Mouse (Mus musculus) kidney, embryonic 16.5 days (tissue): ENCODE results near the gene Csgalnact2. TPM values are rescaled to one million over a fixed set of nuclear protein-coding genes. Genes with fewer than 3 reads are reported as not detected.

Experiments used
- ATAC-seq: fragments of 200-750 bp; cut with Nextera tagmentation; 2 replicates; pipeline ENCODE4 v1.8.0; 2017; ENCODE audit warnings: moderate TSS enrichment; ENCODE audit not compliant: low FRiP score, low TSS enrichment
- H3K27ac ChIP-seq: fragments of 300-500 bp; sonication (generic); 2 replicates; pipeline ENCODE4 v1.5.1; 2014; ENCODE audit warnings: low read length
- H3K27me3 ChIP-seq: fragments of 300-500 bp; sonication (generic); 2 replicates; pipeline ENCODE4 v1.6.1; 2014; ENCODE audit warnings: low read length, control low read depth, mixed read lengths; ENCODE audit not compliant: insufficient read depth
- H3K36me3 ChIP-seq: fragments of 300-500 bp; sonication (generic); 2 replicates; pipeline ENCODE4 v1.6.1; 2014; ENCODE audit warnings: low read length, control low read depth, mixed read lengths; ENCODE audit not compliant: insufficient read depth
- H3K4me1 ChIP-seq: fragments of 300-500 bp; sonication (generic); 2 replicates; pipeline ENCODE4 v1.6.1; 2014; ENCODE audit warnings: low read length, control low read depth, mixed read lengths; ENCODE audit not compliant: insufficient read depth
- H3K4me2 ChIP-seq: fragments of 300-500 bp; sonication (generic); replicated peaks from 2 replicates; pipeline ENCODE4 v1.6.1; 2014; ENCODE audit warnings: low read depth, low read length
- H3K4me3 ChIP-seq: fragments of 300-500 bp; sonication (generic); 2 replicates; pipeline ENCODE4 v1.5.1; 2014; ENCODE audit warnings: mild to moderate bottlenecking, low read length
- H3K9ac ChIP-seq: fragments of 300-500 bp; sonication (generic); replicated peaks from 2 replicates; pipeline ENCODE4 v1.6.1; 2014; ENCODE audit warnings: low read length
- H3K9me3 ChIP-seq: fragments of 300-500 bp; sonication (generic); 2 replicates; pipeline ENCODE4 v1.6.1; 2016; ENCODE audit warnings: low read length, control low read depth
- WGBS: fragments of 180-500 bp; shearing (Covaris S2); extraction: QIAGEN DNeasy Blood & Tissue Kit; methylation state at CpG from one replicate; pipeline ENCODE4 v1.1.7; 2014; 5-methylcytosine and 5-hydroxymethylcytosine counted together
- polyA plus RNA-seq: library from polyadenylated mRNA; unstranded; fragments of >200 nt; fragmentation: Nextera tagmentation; extraction: Ambion mirVana; gene quantifications from 2 replicates; pipeline ENCODE4 v1.2.1, GENCODE M21; 2015

Gene Csgalnact2
- polyA plus RNA-seq, 1 experiment from 2014 or later: 16.4 TPM

DNA sequence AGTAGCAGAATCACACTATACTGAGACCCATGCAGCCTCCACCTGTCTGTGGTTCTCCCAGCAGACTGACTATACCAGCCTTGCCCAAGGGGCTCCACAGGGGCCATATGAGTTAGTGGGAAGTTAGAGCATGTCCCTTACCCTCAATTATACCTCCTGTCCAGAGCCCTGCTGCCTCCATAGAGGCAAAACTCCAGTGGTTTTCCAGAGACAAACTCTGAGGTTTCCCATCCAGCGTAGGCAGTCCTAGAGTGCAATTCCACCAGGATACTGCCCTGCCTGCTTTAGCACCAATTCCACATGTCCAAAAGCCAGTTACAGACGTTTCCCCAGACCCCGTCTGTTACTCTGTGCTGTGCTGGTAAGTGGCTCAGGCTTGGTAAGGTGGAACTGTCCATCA is 59.6 kb downstream of the Csgalnact2 start:
- H3K36me3 ChIP-seq: no peaks in the 10 kb centered on the region
- H3K9me3 ChIP-seq: no peaks in the 10 kb centered on the region
- peaks cover 4% of the 10 kb centered on the region; the same call in 1 of the 2 replicates for H3K4me1 ChIP-seq
- no peak for ATAC-seq
- H3K9ac ChIP-seq: no peak overlapping the region
- 66% methylated on average over 3 of the region's 3 CpGs for WGBS
- H3K4me2 ChIP-seq: no peak overlapping the region
- H3K27me3 ChIP-seq: no peaks in the 10 kb centered on the region
- H3K27ac ChIP-seq: no peak overlapping the region
- no peak overlapping the region for H3K4me3 ChIP-seq

DNA sequence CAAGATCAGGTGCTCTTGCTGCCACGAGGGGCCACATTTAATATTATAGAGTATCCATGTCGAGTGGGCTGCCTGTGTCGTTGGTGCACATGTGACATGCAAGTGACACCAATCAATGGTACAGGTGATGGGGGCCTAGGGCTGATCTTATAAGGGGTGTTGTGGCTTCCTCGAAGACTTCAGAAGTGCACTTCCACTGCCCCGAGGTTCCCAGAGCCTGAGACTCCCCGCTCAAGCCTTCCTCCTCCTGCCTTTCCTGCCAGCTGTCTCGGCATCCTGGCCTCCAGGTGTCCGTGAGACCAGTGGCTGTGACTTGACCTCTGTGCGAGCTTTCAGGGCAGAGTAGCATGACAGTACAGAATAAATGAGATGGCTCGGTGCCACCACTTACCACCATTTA is 60.2 kb downstream of the Csgalnact2 start:
- Histone ChIP-seq H3K4me2 (no peak overlapping the region), H3K9me3 (no peaks in the 10 kb centered on the region), H3K36me3 (no peaks in the 10 kb centered on the region), H3K4me3 (no peak overlapping the region), H3K27ac (no peak overlapping the region), H3K9ac (no peak overlapping the region), H3K4me1 (peaks cover 9% of the 10 kb centered on the region; the same call in 1 of the 2 replicates), H3K27me3 (no peaks in the 10 kb centered on the region)
- WGBS: 45% methylated on average over 10 of the region's 10 CpGs
- no peak for ATAC-seq

DNA sequence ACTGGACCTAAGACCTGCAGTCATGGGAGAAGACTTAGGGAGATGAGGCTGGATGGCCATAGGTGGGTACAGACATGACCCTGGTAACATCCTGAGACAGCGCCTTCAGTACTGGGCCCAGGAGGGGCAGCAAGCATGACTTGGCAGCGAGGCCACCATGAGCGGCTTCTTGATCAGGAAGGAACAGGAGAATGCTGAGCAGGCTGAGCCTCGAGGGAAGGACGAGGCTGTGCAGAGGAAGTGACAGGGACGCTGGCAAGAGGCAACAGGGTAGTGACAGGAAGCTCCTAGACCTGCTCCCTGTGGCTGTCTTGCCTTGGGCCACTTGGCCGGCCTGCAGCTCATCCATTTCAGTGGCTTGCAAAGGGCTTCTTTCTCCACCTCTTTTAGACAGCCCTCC is 61.5 kb downstream of the Csgalnact2 start:
- no peak overlapping the region for H3K4me3 ChIP-seq
- no peak overlapping the region for H3K4me2 ChIP-seq
- no peak overlapping the region for H3K9ac ChIP-seq
- no peak for ATAC-seq
- H3K9me3 ChIP-seq: no peaks in the 10 kb centered on the region
- H3K27me3 ChIP-seq: no peaks in the 10 kb centered on the region
- WGBS: 69% methylated on average over 7 of the region's 7 CpGs
- peaks cover 9% of the 10 kb centered on the region; the same call in 1 of the 2 replicates for H3K4me1 ChIP-seq
- no peak overlapping the region for H3K27ac ChIP-seq
- no peaks in the 10 kb centered on the region for H3K36me3 ChIP-seq

DNA sequence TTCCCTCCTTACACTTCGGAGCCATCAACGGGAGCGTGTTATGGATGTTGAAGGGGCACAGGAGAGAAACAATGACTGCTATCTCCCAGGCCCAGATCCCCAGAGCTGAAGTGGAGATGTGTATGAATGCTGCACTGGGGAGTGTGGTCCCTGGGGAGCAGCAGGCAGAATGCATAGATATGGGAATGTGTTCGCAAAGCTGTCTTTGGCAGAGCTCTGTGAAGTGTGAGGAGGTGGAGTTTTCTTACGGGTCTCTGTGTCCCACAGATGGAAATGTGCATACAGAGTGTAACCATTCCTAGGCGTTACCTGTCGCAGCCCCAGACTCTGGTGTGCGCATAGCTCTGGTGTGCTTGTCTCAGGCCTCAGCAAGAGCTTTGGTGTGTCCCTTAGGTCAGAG is 62.2 kb downstream of the Csgalnact2 start:
- H3K36me3 ChIP-seq: no peaks in the 10 kb centered on the region
- no peak overlapping the region for H3K4me2 ChIP-seq
- H3K27ac ChIP-seq: no peak overlapping the region
- no peak overlapping the region for H3K9ac ChIP-seq
- peaks cover 9% of the 10 kb centered on the region; the same call in 1 of the 2 replicates for H3K4me1 ChIP-seq
- H3K4me3 ChIP-seq: no peak overlapping the region
- WGBS: 83% methylated on average over 8 of the region's 8 CpGs
- no peak for ATAC-seq
- H3K9me3 ChIP-seq: no peaks in the 10 kb centered on the region
- no peaks in the 10 kb centered on the region for H3K27me3 ChIP-seq

DNA sequence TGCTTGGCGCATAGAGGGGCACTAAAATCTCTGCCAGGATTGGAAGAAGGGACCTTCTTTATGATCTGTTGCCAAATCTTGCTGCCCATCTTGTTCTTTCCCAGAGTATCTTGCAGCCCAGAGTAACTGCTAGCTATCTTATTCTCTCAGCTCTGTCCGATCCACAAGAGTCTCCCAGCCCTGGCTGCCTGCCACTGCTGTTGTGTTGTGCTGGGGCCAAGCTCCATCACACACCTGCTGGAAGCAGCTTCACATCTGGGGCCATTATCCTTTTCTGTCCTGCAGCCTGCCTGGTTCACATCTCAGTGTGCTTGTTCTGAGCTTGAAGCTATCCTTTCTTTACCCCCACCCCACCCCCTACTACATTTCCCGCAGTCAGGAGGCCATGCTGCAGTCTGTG is 62.7 kb downstream of the Csgalnact2 start:
- no peak for ATAC-seq
- 83% methylated on average over 3 of the region's 3 CpGs for WGBS
- no peaks in the 10 kb centered on the region for H3K36me3 ChIP-seq

DNA sequence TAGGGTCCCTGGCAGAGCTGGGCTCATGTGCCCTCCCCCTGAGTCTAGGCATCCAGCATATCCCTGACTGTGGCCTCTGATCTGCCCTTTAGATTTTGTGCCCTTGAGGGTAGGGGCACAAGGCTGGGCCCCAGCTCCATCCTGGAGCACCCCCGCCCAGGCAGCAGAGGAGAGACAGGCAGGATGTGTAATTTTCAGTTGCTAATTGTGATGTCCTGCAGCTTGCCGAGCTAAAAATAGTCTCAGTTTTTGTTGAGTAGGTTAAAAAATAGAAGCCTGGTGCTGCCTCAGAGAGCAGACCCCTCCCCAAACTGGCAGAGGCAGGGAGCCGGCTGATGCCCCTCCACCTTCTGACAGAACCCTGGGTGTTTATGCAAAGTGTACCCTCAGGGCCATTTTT is 64.8 kb downstream of the Csgalnact2 start:
- H3K27ac ChIP-seq: no peak overlapping the region
- H3K9ac ChIP-seq: no peak overlapping the region
- no peak for ATAC-seq
- H3K27me3 ChIP-seq: no peaks in the 10 kb centered on the region
- no peaks in the 10 kb centered on the region for H3K36me3 ChIP-seq
- H3K4me2 ChIP-seq: no peak overlapping the region
- peaks cover 9% of the 10 kb centered on the region; the same call in 1 of the 2 replicates for H3K4me1 ChIP-seq
- H3K4me3 ChIP-seq: no peak overlapping the region
- no peaks in the 10 kb centered on the region for H3K9me3 ChIP-seq
- 44% methylated on average over 3 of the region's 3 CpGs for WGBS

More for the DNA sequence above, 62.7 kb downstream of the Csgalnact2 start:
- Histone ChIP-seq H3K9me3 (no peaks in the 10 kb centered on the region), H3K4me1 (peaks cover 9% of the 10 kb centered on the region; the same call in 1 of the 2 replicates), H3K27ac (no peak overlapping the region), H3K4me3 (no peak overlapping the region), H3K4me2 (no peak overlapping the region), H3K27me3 (no peaks in the 10 kb centered on the region), H3K9ac (no peak overlapping the region)

DNA sequence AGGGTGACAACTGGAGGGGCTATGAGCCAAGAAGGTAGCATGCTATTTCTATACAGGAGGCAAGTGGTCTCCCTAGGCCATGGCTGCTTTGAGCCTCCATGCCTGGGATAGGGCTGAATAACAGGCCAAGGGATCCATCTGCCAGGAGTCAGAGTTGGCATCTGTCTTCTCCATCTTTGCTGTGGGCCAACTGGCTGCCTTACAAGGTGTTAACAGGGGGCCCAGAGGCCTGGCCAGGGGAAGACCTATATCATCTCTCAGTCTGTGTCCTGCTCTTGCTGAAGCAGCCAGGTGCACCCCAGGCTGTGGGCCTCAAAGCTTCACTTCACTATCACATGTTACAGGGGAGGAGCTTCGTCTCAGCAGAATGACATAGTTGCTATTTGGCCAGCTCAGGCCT is 66.8 kb downstream of the Csgalnact2 start:
- Histone ChIP-seq H3K36me3 (no peaks in the 10 kb centered on the region), H3K4me2 (no peak overlapping the region), H3K9me3 (no peaks in the 10 kb centered on the region), H3K9ac (no peak overlapping the region), H3K27ac (no peak overlapping the region), H3K27me3 (no peaks in the 10 kb centered on the region), H3K4me1 (peaks cover 9% of the 10 kb centered on the region; the same call in 1 of the 2 replicates), H3K4me3 (no peak overlapping the region)
- ATAC-seq: no peak
- 83% methylated on average over 1 of the region's 1 CpGs for WGBS

DNA sequence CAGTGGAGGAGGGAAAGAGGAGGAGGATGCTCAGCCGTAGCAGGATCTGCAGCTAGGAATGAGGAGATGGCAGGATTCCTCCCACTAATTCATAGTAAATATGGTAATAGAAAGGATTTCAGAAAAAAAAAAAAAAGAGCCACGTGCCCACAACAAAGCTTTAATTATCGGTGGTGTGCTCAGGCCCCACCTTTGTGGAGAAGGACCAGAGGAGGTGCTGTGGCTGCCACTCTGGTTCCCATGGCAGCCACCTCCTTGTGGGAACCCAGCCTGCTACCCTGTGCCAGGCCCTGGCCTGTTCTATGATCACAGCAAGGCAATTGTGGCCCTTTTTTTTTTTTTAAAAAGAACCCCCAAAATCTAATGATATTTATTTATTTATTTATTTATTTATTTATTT is 67.5 kb downstream of the Csgalnact2 start:
- no peaks in the 10 kb centered on the region for H3K27me3 ChIP-seq
- peaks cover 13% of the 10 kb centered on the region for H3K4me1 ChIP-seq
- WGBS: 70% methylated on average over 3 of the region's 3 CpGs
- no peaks in the 10 kb centered on the region for H3K9me3 ChIP-seq
- ATAC-seq: no peak
- H3K9ac ChIP-seq: no peak overlapping the region
- H3K36me3 ChIP-seq: no peaks in the 10 kb centered on the region
- H3K4me3 ChIP-seq: no peak overlapping the region
- H3K27ac ChIP-seq: no peak overlapping the region
- no peak overlapping the region for H3K4me2 ChIP-seq

DNA sequence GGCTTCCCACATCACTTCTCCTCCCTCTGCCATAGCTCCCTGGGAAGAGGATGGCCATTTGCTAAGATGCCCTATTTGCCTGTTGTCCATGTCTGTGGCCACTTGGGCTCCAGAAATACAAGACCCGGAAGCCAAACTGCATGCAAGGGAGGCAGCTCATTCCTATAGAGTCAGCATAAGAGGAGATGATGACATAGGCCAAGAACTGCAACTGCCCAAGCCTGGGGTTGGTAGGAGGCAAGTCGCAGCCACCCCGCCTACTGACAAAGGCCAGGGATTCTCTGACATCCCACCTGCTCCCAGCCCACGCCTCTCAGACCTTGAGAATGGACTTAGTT is 68.0 kb downstream of the Csgalnact2 start:
- H3K36me3 ChIP-seq: no peaks in the 10 kb centered on the region
- no peaks in the 10 kb centered on the region for H3K27me3 ChIP-seq
- H3K27ac ChIP-seq: no peak overlapping the region
- no peak overlapping the region for H3K4me2 ChIP-seq
- no peaks in the 10 kb centered on the region for H3K9me3 ChIP-seq
- ATAC-seq: no peak
- peaks cover 15% of the 10 kb centered on the region for H3K4me1 ChIP-seq
- H3K4me3 ChIP-seq: no peak overlapping the region
- no peak overlapping the region for H3K9ac ChIP-seq
- 91% methylated on average over 4 of the region's 4 CpGs for WGBS

DNA sequence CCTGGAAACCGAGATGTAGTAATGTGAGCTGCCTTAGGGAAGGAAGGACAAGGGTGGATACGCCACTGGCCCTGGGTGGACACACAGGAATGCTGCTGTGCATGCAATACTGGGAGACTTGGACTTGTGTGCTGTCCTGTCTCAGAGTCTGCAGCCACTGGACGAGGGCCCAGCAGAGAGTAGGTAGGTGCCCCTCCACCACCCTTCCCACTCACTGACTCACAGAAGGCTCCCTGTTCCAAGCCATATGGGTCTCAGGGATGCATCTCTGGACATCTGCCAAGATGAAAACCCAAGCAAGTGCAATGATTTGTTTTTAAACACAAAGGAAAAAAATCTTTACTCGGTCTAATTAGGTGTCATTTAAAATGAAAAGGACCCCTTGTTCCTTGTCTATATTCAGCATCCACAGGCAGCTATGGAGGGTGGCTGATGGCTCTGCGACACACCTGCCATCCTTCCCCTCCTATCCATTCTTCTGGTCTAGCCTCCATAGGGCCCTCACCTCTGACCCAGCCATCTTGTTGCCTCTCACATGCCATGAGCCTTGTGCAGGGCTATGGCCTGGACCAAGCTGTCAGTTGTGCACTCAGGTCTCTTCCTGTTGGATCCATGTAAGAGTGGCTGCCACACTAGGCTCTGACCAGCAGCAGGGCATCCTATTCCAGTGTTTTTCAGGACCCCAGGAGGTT is 68.5 kb downstream of the Csgalnact2 start:
- H3K4me2 ChIP-seq: no peak overlapping the region
- no peaks in the 10 kb centered on the region for H3K36me3 ChIP-seq
- H3K9ac ChIP-seq: no peak overlapping the region
- H3K4me3 ChIP-seq: no peak overlapping the region
- peak overlapping the region; percentile 56; the same call in 1 of the 2 replicates for H3K27ac ChIP-seq
- 51% methylated on average over 5 of the region's 5 CpGs for WGBS
- H3K9me3 ChIP-seq: no peaks in the 10 kb centered on the region
- H3K27me3 ChIP-seq: no peaks in the 10 kb centered on the region
- ATAC-seq: no peak
- peaks cover 17% of the 10 kb centered on the region for H3K4me1 ChIP-seq
